Mouse (Mus musculus) left cerebral cortex, postnatal 14 days (tissue): Measurements from ENCODE around the gene Ralgapb. TPM values are rescaled to one million over a fixed set of nuclear protein-coding genes. Genes with fewer than 3 reads are reported as not detected.

Source experiments
- DNase-seq, 2 experiments: peaks; one replicate each; pipeline ENCODE4 v3.0.0; 2021 to 2022; ENCODE audit warnings: low spot score in 2 of 2, mixed read lengths in 1 of 2
- intact Hi-C: fragments of 180-260 bp; cut with DNase I; formaldehyde crosslinking; loops from one replicate; pipeline ENCODE4 v1.15.1; 2025
- long read RNA-seq, 2 experiments: library from polyadenylated mRNA; stranded (forward); transcript quantifications; one replicate each; pipeline ENCODE4 v2.0.0; 2021
- total RNA-seq, 2 experiments: library from RNA; stranded (reverse); gene quantifications; 2 replicates each; pipeline ENCODE4 v1.2.3; 2021

Ralgapb gene
- total RNA-seq, result 10 to 100 TPM; 93.1 to 93.2 TPM
- long read RNA-seq, experiment 1, full-length matches to known transcripts, result 3 of 20 reads
- long read RNA-seq, experiment 1, partial matches to known transcripts, result 5 of 20 reads
- long read RNA-seq, experiment 1, other reads (novel, unspliced or antisense), result 12 of 20 reads
- long read RNA-seq, experiment 2, partial matches to known transcripts, result 1 of 10 reads
- long read RNA-seq, experiment 2, other reads (novel, unspliced or antisense), result 9 of 10 reads

GRCm38 (mm10) chr2:158409595-158410021, at the start of gene Ralgapb:
Gene Ralgapb (plus strand): TSS chr2:158409848.
- DNase-seq, result peak; percentile 98 to 100
- intact Hi-C loops, result no loop called here

- peak; percentile 90 to 92 for DNase-seq
- intact Hi-C loops, result no loop called here
Measured at GRCm38 (mm10) chr2:158360873-158361677, 48.6 kb upstream of the Ralgapb start.

GRCm38 (mm10) chr2:158361678-158362320, 47.8 kb upstream of the Ralgapb start:
- intact Hi-C loops, result no loop called here
- DNase-seq, result no peak

- intact Hi-C loops, result no loop called here
- no peak for DNase-seq
Measured at GRCm38 (mm10) chr2:158364175-158364574, 45.5 kb upstream of the Ralgapb start.

GRCm38 (mm10) chr2:158365099-158365850, 44.4 kb upstream of the Ralgapb start:
- intact Hi-C loops, result no loop called here
- no peak for DNase-seq

- no peak for DNase-seq
- intact Hi-C loops, result no loop called here
Measured at GRCm38 (mm10) chr2:158367654-158368053, 42.0 kb upstream of the Ralgapb start.

- intact Hi-C loops, result no loop called here
- no peak for DNase-seq
Measured at GRCm38 (mm10) chr2:158368313-158368712, 41.3 kb upstream of the Ralgapb start.

GRCm38 (mm10) chr2:158369474-158370172, 40.0 kb upstream of the Ralgapb start:
- DNase-seq, result no peak
- intact Hi-C loops, result loop anchor here (10.0 kb wide), 1 partner anchor 275 kb away; no protein-coding TSS in a partner anchor

- intact Hi-C loops, result loop anchor here (10.0 kb wide), 1 partner anchor 275 kb away; no protein-coding TSS in a partner anchor
- DNase-seq, result no peak
Measured at GRCm38 (mm10) chr2:158370173-158370550, 39.5 kb upstream of the Ralgapb start.

- intact Hi-C loops, result loop anchor here (10.0 kb wide), 1 partner anchor 272 kb away; no protein-coding TSS in a partner anchor
- DNase-seq, result peak in 1 of 2 experiments; percentile 48
Measured at GRCm38 (mm10) chr2:158373061-158373460, 36.6 kb upstream of the Ralgapb start.

- DNase-seq, result no peak
- intact Hi-C loops, result loop anchor here (10.0 kb wide), 1 partner anchor 271 kb away; no protein-coding TSS in a partner anchor
Measured at GRCm38 (mm10) chr2:158373516-158373915, 36.1 kb upstream of the Ralgapb start.

GRCm38 (mm10) chr2:158375443-158376122, 34.1 kb upstream of the Ralgapb start, which contains the start of gene Snhg11:
Gene Snhg11 (plus strand): TSS chr2:158375638.
- DNase-seq, result peak; percentile 93 to 95

GRCm38 (mm10) chr2:158376123-158376687, 33.4 kb upstream of the Ralgapb start:
- no peak for DNase-seq
- intact Hi-C loops, result loop anchor here (10.0 kb wide), 1 partner anchor 269 kb away; no protein-coding TSS in a partner anchor

More at GRCm38 (mm10) chr2:158375443-158376122, 34.1 kb upstream of the Ralgapb start, which contains the start of gene Snhg11:
- intact Hi-C loops, result loop anchor here (10.0 kb wide), 1 partner anchor 269 kb away; no protein-coding TSS in a partner anchor

GRCm38 (mm10) chr2:158376798-158377197, 32.9 kb upstream of the Ralgapb start:
- peak; percentile 41 to 45 for DNase-seq
- intact Hi-C loops, result loop anchor here (10.0 kb wide), 1 partner anchor 268 kb away; no protein-coding TSS in a partner anchor

- intact Hi-C loops, result loop anchor here (10.0 kb wide), 1 partner anchor 267 kb away; no protein-coding TSS in a partner anchor
- DNase-seq, result peak in 1 of 2 experiments; percentile 57
Measured at GRCm38 (mm10) chr2:158377811-158378210, 31.8 kb upstream of the Ralgapb start.

GRCm38 (mm10) chr2:158379354-158380078, 30.1 kb upstream of the Ralgapb start:
- DNase-seq, result peak; percentile 75 to 83

GRCm38 (mm10) chr2:158386072-158386471, 23.6 kb upstream of the Ralgapb start:
- intact Hi-C loops, result no loop called here
- no peak for DNase-seq

More at GRCm38 (mm10) chr2:158379354-158380078, 30.1 kb upstream of the Ralgapb start:
- intact Hi-C loops, result loop anchor here (10.0 kb wide), 1 partner anchor 265 kb away; no protein-coding TSS in a partner anchor
